Mouse (Mus musculus) adrenal gland, adult 2 months (tissue): ENCODE data around the gene Btg1. TPM values are rescaled to one million over a fixed set of nuclear protein-coding genes. Genes with fewer than 3 reads are reported as not detected.
A peak's percentile ranks its signal among the peaks of the same experiment; 100 is the strongest.

Experiments used
- DNase-seq: peaks from one replicate; pipeline ENCODE4 v3.0.0; 2021
- long read RNA-seq: library from polyadenylated mRNA; stranded (forward); transcript quantifications from one replicate; pipeline ENCODE4 v2.0.0, GENCODE M21; 2021
- polyA plus RNA-seq: library from polyadenylated mRNA; depleted of rRNA; stranded (reverse); fragments of >200 nt; gene quantifications from 2 replicates; pipeline ENCODE4 v1.2.3, GENCODE M21; 2012; rRNA removed
- total RNA-seq, 2 experiments: library from RNA; stranded (reverse); gene quantifications; 2 replicates each; pipeline ENCODE4 v1.2.3; 2021

The Btg1 gene
- total RNA-seq (100 to 1,000 TPM in 1 of 2 experiments, 10 to 100 TPM in 1; 94.6 to 133 TPM), polyA plus RNA-seq (26.3 and 28.7 TPM in 2 replicates)
- long read RNA-seq, full-length matches to known transcripts: 154 of 161 reads
- long read RNA-seq, partial matches to known transcripts: 5 of 161 reads
- long read RNA-seq, other reads (novel, unspliced or antisense): 2 of 161 reads

- DNase-seq: peak; percentile 100
These were observed at the start of gene Btg1 for GRCm38 (mm10) chr10:96616709-96617116. Gene Btg1, plus strand, starts transcription at chr10:96617006.

DNA sequence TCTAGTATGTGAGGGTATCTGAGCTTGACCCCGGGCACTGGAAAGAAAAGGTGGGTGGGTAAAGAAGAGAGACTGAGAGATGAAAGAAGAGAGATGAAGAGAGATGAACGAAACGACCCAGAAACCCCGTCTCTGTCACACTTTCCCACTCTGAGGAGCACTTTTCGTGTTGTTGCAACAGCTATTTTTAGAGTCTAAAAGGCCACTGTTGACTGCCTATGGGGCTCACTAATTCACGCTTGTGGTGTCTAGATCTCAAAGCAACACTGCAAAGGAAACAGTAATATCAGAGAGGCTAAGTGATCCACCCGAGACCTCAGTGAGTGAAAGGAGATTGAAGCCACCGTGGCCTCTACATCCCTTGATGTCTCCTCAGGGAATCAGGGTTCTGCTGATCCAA, 47.3 kb upstream of the Btg1 start:
- DNase-seq: no peak

DNA sequence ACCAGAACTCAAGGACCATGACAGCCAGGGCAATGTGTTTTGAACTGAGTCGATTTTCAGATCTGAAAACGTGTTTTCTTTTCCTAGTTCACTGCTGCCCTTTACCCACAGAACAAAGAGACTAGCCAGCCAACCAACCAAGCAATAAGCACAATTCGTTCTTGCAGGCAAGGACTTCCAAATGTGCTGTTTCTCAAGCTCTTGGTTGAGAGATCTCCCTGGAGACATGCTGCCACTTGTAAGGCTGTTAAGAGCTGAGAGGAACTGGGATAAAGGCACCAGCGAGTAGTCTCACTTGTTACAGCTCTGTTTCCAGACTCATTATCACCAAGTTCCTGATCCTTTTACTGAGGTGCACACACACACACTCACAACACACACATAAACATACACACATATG, 45.6 kb upstream of the Btg1 start:
- peak; percentile 13 for DNase-seq

- no peak for DNase-seq
These were observed 42.0 kb upstream of the Btg1 start for GRCm38 (mm10) chr10:96574786-96575185.

GRCm38 (mm10) chr10:96575338-96575737, 41.5 kb upstream of the Btg1 start:
- no peak for DNase-seq

DNA sequence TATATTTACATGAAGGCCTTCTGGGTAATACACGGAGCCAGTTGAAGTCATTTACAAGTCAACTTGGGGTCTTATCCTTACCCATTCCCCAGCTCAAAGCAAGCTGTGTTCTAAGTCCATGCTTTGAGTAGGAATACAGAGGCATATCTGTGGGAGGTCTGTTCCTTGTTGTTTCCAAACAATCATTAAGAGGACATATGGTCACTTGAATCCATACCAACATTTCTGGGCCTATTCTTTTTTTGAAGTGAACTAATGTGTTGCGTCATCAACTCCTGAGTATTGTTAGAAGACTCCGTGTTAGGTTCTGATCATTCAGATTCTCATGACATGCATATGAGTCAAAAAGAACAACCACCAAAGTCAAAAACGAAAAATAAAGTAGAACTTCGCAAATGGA, 37.9 kb upstream of the Btg1 start:
- DNase-seq: no peak

DNA sequence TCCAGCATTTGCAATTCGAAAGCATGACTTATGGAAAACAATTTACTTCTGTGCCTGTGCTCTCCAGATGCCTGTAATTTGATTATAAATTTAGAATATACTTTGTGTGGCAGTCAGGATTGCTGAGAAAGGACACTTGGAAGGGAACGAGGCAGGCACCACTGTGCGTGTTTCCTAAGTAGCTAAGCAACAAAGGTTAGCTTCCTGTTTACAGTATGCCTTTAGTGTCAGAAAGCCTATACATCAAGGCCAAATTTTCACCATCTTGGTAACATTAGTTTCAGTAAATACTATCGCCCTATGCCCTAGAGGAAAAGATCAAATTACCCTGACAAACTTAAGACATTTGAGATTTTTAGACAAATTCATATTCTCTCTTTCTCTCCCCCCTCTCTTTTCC, 37.4 kb upstream of the Btg1 start:
- DNase-seq: no peak

DNA sequence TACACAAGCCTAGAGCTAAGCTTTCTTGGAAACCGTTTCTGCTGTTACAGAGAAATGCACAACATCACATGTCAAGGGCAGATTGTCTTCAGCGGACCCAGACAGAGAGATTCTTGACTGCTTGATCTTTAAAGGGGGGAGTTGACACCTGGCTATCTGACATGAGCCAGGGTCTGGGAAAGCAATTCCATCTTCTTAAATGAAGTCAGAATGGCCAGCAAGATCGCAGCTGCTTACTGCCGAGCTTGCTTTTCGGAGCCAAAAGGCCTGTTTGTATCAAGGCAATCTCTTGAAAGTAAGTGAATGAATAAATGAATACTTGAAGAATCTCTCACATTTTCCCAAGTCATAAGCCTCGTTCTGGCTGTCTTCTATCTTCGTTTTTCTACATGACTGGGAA, 36.6 kb upstream of the Btg1 start:
- DNase-seq: no peak

GRCm38 (mm10) chr10:96581232-96581631, 35.6 kb upstream of the Btg1 start:
- no peak for DNase-seq

- DNase-seq: no peak
These were observed 30.5 kb upstream of the Btg1 start for GRCm38 (mm10) chr10:96586191-96586880.

- DNase-seq: no peak
These were observed 30.0 kb upstream of the Btg1 start for GRCm38 (mm10) chr10:96586881-96587217.

- DNase-seq: no peak
These were observed 28.6 kb upstream of the Btg1 start for GRCm38 (mm10) chr10:96588233-96588632.

DNA sequence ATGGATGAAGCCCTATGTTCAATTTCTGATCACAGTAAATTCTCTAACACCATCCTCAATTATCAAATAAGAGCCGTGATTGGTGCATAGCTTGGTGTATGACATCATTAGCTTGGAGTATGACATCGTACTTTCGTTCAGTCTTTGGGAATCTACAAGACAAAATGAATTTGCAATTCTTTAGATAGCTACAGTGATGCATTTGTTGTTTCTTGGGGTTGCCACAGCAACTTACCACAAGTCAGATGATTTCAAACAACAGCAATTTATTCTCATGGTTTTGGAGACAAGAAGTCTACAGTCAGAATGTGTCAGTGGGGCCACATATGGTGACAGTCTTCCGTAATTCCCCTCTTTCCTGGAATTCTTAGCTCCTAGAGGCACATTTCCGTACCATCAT, 27.0 kb upstream of the Btg1 start:
- no peak for DNase-seq

GRCm38 (mm10) chr10:96592089-96592488, 24.7 kb upstream of the Btg1 start:
- no peak for DNase-seq

DNA sequence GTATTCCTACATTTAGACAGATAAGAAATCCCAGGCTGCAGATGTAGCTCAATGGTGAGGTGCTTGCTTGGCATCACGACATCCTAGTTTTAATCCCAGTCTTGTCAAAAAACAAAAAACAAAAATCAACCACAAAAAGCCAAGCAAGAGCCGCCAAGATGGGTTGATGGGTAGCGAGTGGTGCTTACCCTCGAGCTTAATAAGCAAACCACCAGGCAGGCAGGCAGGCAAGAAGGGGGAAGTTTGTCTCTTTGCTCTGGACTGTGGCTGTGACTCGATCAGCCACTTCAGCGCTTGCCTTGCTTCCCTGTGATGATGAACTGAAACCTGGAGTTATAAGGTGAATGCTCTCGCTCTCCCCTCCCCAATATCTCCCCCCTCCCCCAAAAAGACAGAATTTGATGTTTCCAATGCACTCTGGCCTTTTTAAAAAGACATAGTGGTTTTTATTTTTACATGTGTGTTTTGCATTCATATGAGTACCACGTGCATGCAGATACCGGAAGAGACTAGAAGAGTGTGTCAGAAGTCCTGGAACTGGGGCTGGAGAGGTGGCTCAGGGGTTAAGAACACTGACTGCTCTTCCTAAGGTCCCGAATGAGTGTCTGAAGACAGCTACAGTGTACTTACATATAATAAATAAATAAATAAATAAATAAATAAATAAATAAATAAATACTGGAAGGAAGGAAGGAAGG, 21.2 kb upstream of the Btg1 start:
- DNase-seq: no peak

GRCm38 (mm10) chr10:96596411-96596810, 20.4 kb upstream of the Btg1 start:
- DNase-seq: no peak

GRCm38 (mm10) chr10:96599641-96600040, 17.2 kb upstream of the Btg1 start:
- no peak for DNase-seq

- no peak for DNase-seq
These were observed 15.1 kb upstream of the Btg1 start for GRCm38 (mm10) chr10:96601670-96602069.

- DNase-seq: no peak
These were observed 14.5 kb upstream of the Btg1 start for GRCm38 (mm10) chr10:96602339-96602738.

- no peak for DNase-seq
These were observed 11.6 kb upstream of the Btg1 start for GRCm38 (mm10) chr10:96605168-96605567.

GRCm38 (mm10) chr10:96605856-96606255, 10.9 kb upstream of the Btg1 start:
- DNase-seq: no peak

GRCm38 (mm10) chr10:96607617-96608185, 9.1 kb upstream of the Btg1 start:
- no peak for DNase-seq
